Mouse (Mus musculus) stomach, embryonic 15.5 days (tissue): ENCODE results near the gene Deup1. TPM values are rescaled to one million over a fixed set of nuclear protein-coding genes. Genes with fewer than 3 reads are reported as not detected.

Source experiments
- ATAC-seq: fragments of 200-750 bp; cut with Nextera tagmentation; 2 replicates; pipeline ENCODE4 v1.8.0; 2017; ENCODE audit warnings: low read depth, moderate number of reproducible peaks, moderate TSS enrichment; ENCODE audit not compliant: insufficient read depth, low FRiP score
- H3K27ac ChIP-seq: fragments of 300-500 bp; sonication (generic); 2 replicates; pipeline ENCODE4 v1.5.1; 2015; ENCODE audit warnings: mild to moderate bottlenecking, inconsistent platforms
- H3K27me3 ChIP-seq: fragments of 300-500 bp; sonication (generic); replicated peaks from 2 replicates; pipeline ENCODE4 v1.6.1; 2015; ENCODE audit warnings: inconsistent platforms
- H3K36me3 ChIP-seq: fragments of 300-500 bp; sonication (generic); 2 replicates; pipeline ENCODE4 v1.6.1; 2015; ENCODE audit warnings: inconsistent platforms
- H3K4me1 ChIP-seq: fragments of 300-500 bp; sonication (generic); 2 replicates; pipeline ENCODE4 v1.6.1; 2015; ENCODE audit warnings: inconsistent platforms
- H3K4me2 ChIP-seq: fragments of 300-500 bp; sonication (generic); 2 replicates; pipeline ENCODE4 v1.6.1; 2015; ENCODE audit warnings: mild to moderate bottlenecking, inconsistent platforms
- H3K4me3 ChIP-seq: fragments of 300-500 bp; sonication (generic); replicated peaks from 2 replicates; pipeline ENCODE4 v1.5.1; 2015; ENCODE audit warnings: inconsistent platforms
- H3K9ac ChIP-seq: fragments of 300-500 bp; sonication (generic); 2 replicates; pipeline ENCODE4 v1.6.1; 2015; ENCODE audit warnings: inconsistent platforms
- H3K9me3 ChIP-seq: fragments of 300-500 bp; sonication (generic); 2 replicates; pipeline ENCODE4 v1.6.1; 2016; ENCODE audit warnings: inconsistent platforms
- WGBS: fragments of 180-500 bp; shearing (Covaris S2); methylation state at CpG from one replicate; pipeline ENCODE4 v1.1.7; 2015; 5-methylcytosine and 5-hydroxymethylcytosine counted together
- polyA plus RNA-seq: library from polyadenylated mRNA; unstranded; fragments of >200 nt; fragmentation: Nextera tagmentation; extraction: Ambion mirVana; gene quantifications from 2 replicates; pipeline ENCODE4 v1.2.1, GENCODE M21; 2015

Deup1 gene
- polyA plus RNA-seq, 1 experiment from 2014 or later = 0.12 TPM

- no peaks in the 10 kb centered on the region for H3K9me3 ChIP-seq
- H3K9ac ChIP-seq = no peak overlapping the region
- H3K27ac ChIP-seq = no peak overlapping the region
- ATAC-seq = no peak
- no peaks in the 10 kb centered on the region for H3K4me1 ChIP-seq
- no peaks in the 10 kb centered on the region for H3K27me3 ChIP-seq
- H3K36me3 ChIP-seq = no peaks in the 10 kb centered on the region
- H3K4me2 ChIP-seq = no peak overlapping the region
- 58% methylated on average over 10 of the region's 10 CpGs for WGBS
- H3K4me3 ChIP-seq = no peak overlapping the region
These were observed 8.6 kb downstream of the Deup1 start for GRCm38 (mm10) chr9:15619020-15619590.

DNA sequence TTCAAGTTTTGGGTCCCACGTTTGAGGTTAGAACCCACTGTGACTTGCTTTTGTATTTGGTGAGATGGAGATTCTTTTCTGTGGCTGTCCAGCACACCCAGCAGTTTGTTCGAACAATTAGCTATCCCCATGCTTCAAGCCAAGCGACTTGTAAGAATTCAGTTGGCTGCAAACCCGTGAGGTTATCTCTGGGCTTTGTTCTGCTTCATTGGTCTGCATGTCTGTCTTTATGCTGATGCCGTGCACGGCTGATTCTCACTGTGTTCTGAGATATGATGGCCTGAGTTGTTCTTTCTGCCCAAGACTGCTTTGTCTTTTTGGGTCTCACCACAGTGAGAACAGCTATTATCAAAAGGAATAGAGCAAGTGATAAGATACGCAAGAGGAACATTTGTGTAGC lies 10.7 kb downstream of the Deup1 start:
- Histone ChIP-seq H3K36me3 (no peaks in the 10 kb centered on the region), H3K4me1 (no peaks in the 10 kb centered on the region), H3K9me3 (no peaks in the 10 kb centered on the region), H3K4me3 (no peak overlapping the region), H3K27ac (no peak overlapping the region), H3K27me3 (no peaks in the 10 kb centered on the region), H3K9ac (no peak overlapping the region), H3K4me2 (no peak overlapping the region)
- ATAC-seq = no peak
- 73% methylated on average over 7 of the region's 7 CpGs for WGBS

GRCm38 (mm10) chr9:15616471-15616870 lies 11.3 kb downstream of the Deup1 start:
- no peak for ATAC-seq
- Histone ChIP-seq H3K36me3 (no peaks in the 10 kb centered on the region), H3K9me3 (no peaks in the 10 kb centered on the region), H3K4me2 (no peak overlapping the region), H3K4me1 (no peaks in the 10 kb centered on the region), H3K4me3 (no peak overlapping the region), H3K27ac (no peak overlapping the region), H3K9ac (no peak overlapping the region), H3K27me3 (no peaks in the 10 kb centered on the region)
- 57% methylated on average over 6 of the region's 6 CpGs for WGBS

- ATAC-seq = no peak
- no peak overlapping the region for H3K4me2 ChIP-seq
- WGBS = 80% methylated on average over 5 of the region's 5 CpGs
These were observed 18.3 kb downstream of the Deup1 start for GRCm38 (mm10) chr9:15609280-15609930.

DNA sequence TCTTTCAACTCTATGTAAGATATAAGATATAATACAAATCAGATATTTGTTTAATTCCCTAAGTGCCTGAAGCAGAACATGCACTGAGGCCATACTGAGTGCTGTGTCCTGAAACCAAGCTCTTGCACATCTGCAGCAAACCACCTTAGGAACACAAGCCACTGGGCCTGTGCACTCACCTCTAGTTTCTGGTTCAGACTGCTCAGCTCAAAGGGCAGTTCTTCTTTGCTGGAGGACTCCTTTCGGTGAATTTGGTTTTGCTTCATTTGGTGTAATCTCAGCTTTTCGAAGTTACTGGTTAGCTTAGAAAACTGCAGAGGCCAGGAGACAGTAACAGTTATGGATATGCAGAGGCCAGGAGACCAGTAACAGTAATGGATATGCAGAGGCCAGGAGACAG lies 20.1 kb downstream of the Deup1 start:
- Histone ChIP-seq H3K27ac (no peak overlapping the region), H3K36me3 (no peaks in the 10 kb centered on the region), H3K4me2 (no peak overlapping the region), H3K9ac (no peak overlapping the region), H3K4me1 (no peaks in the 10 kb centered on the region), H3K27me3 (no peaks in the 10 kb centered on the region), H3K9me3 (no peaks in the 10 kb centered on the region), H3K4me3 (no peak overlapping the region)
- 88% methylated on average over 2 of the region's 2 CpGs for WGBS
- ATAC-seq = no peak

More at GRCm38 (mm10) chr9:15609280-15609930, 18.3 kb downstream of the Deup1 start:
- no peaks in the 10 kb centered on the region for H3K9me3 ChIP-seq
- no peak overlapping the region for H3K27ac ChIP-seq
- H3K36me3 ChIP-seq = no peaks in the 10 kb centered on the region
- H3K4me1 ChIP-seq = no peaks in the 10 kb centered on the region
- no peak overlapping the region for H3K4me3 ChIP-seq
- no peak overlapping the region for H3K9ac ChIP-seq
- H3K27me3 ChIP-seq = no peaks in the 10 kb centered on the region

GRCm38 (mm10) chr9:15603156-15603555 lies 24.6 kb downstream of the Deup1 start:
- H3K4me2 ChIP-seq = no peak overlapping the region
- no peak for ATAC-seq
- no peak overlapping the region for H3K4me3 ChIP-seq
- H3K36me3 ChIP-seq = no peaks in the 10 kb centered on the region
- no peak overlapping the region for H3K9ac ChIP-seq
- H3K27ac ChIP-seq = no peak overlapping the region
- H3K27me3 ChIP-seq = no peaks in the 10 kb centered on the region
- no peaks in the 10 kb centered on the region for H3K9me3 ChIP-seq
- no peaks in the 10 kb centered on the region for H3K4me1 ChIP-seq
- WGBS = 76% methylated on average over 8 of the region's 8 CpGs

- no peaks in the 10 kb centered on the region for H3K9me3 ChIP-seq
- H3K4me2 ChIP-seq = no peak overlapping the region
- ATAC-seq = no peak
- no peak overlapping the region for H3K27ac ChIP-seq
- H3K9ac ChIP-seq = no peak overlapping the region
- WGBS = 44% methylated on average over 5 of the region's 5 CpGs
- H3K4me1 ChIP-seq = no peaks in the 10 kb centered on the region
- no peak overlapping the region for H3K4me3 ChIP-seq
- H3K36me3 ChIP-seq = no peaks in the 10 kb centered on the region
- H3K27me3 ChIP-seq = no peaks in the 10 kb centered on the region
These were observed 26.7 kb downstream of the Deup1 start for GRCm38 (mm10) chr9:15600859-15601540.

DNA sequence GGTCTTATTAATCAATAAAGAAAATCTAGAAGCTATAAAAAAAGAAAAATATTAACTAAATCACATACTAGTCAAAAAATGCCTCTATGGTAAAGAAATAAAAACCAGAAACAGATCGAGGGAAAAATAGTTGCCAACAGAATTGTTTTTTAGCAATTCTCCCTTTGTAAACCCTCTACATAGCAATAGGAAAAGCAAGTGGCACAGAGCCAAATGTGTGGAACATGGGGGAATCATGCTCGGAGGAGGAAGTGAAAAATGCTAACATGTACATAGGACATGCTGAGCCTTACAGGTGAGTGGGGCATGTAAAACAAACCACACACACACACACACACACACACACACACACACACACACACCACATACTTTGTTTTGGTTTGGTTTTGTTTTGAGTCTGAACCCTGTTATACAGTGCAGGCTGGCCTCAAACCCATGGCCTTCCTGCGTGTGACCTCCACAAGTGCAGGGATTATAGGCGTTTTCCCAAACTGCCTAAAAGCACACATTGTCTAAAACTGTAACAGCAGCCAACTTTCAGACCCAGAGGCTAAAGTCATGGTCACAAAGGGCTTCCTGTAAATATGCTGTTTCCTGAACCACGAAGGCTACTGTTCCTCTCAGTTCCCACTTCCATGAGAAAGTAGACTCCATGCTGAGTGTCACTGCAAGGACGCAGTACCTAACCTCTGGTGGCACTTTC lies 27.4 kb downstream of the Deup1 start:
- Histone ChIP-seq H3K4me1 (no peaks in the 10 kb centered on the region), H3K4me3 (no peak overlapping the region), H3K4me2 (no peak overlapping the region), H3K9ac (no peak overlapping the region), H3K27me3 (no peaks in the 10 kb centered on the region), H3K36me3 (no peaks in the 10 kb centered on the region), H3K27ac (no peak overlapping the region), H3K9me3 (no peaks in the 10 kb centered on the region)
- no peak; the same call in 1 of the 2 replicates for ATAC-seq
- WGBS = 49% methylated on average over 6 of the region's 6 CpGs

GRCm38 (mm10) chr9:15596598-15596997 lies 31.1 kb downstream of the Deup1 start:
- Histone ChIP-seq H3K27me3 (no peaks in the 10 kb centered on the region), H3K4me1 (no peaks in the 10 kb centered on the region), H3K9me3 (no peaks in the 10 kb centered on the region), H3K4me3 (no peak overlapping the region), H3K36me3 (no peaks in the 10 kb centered on the region), H3K4me2 (no peak overlapping the region), H3K9ac (no peak overlapping the region), H3K27ac (no peak overlapping the region)
- ATAC-seq = no peak
- 43% methylated on average over 4 of the region's 4 CpGs for WGBS

GRCm38 (mm10) chr9:15594148-15594547 lies 33.6 kb downstream of the Deup1 start:
- Histone ChIP-seq H3K27me3 (no peaks in the 10 kb centered on the region), H3K27ac (no peak overlapping the region), H3K4me1 (no peaks in the 10 kb centered on the region), H3K4me3 (no peak overlapping the region), H3K4me2 (no peak overlapping the region), H3K36me3 (no peaks in the 10 kb centered on the region), H3K9me3 (no peaks in the 10 kb centered on the region), H3K9ac (no peak overlapping the region)
- ATAC-seq = no peak
- WGBS = 71% methylated on average over 4 of the region's 4 CpGs

DNA sequence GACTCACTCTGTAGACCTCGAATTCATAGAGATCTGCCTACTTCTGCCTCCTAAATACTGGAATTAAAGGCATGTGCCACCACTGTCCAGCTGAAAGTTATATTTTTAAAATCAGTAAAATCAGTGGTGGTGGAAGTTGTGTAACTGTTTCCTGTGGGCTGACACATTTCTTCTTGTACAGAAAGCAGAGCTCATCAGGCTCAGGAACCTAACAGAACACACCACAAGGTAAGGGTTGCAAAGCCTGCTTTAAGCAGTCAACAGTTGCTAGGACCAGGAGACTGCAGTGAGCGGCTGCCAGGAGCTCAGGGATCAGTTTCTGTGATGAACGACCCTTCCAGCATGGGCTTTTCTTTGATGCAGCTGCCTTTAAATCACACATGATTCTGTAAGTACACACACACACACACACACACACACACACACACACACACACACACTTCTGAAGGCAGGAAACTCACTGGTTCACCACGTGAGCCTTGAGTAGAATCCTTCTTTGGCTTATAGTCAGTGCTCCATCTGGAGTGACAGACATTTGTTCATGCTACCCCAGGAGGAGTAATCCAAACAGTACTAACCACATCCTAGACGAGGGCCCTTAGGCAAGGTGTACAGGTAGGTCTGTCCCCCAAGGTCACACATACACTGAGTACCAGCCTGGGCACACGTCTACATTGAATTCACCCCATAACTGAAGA lies 40.4 kb downstream of the Deup1 start:
- H3K36me3 ChIP-seq = no peaks in the 10 kb centered on the region
- 39% methylated on average over 6 of the region's 6 CpGs for WGBS
- no peaks in the 10 kb centered on the region for H3K9me3 ChIP-seq
- H3K9ac ChIP-seq = no peak overlapping the region
- no peak for ATAC-seq
- H3K4me3 ChIP-seq = no peak overlapping the region
- no peaks in the 10 kb centered on the region for H3K27me3 ChIP-seq
- H3K4me2 ChIP-seq = no peak overlapping the region
- H3K27ac ChIP-seq = no peak overlapping the region
- H3K4me1 ChIP-seq = no peaks in the 10 kb centered on the region
